Mouse (Mus musculus): ENCODE data around the gene Ptprn. TPM values are rescaled to one million over a fixed set of nuclear protein-coding genes. Genes with fewer than 3 reads are reported as not detected.

The Ptprn gene
- polyA plus RNA-seq, 1 experiment from 2014 or later: 11.7 TPM

GRCm38 (mm10) chr1:75278228-75278627 lies 13.9 kb upstream of the Ptprn start, which contains the start of gene Resp18:
Resp18 (minus strand) TSS chr1:75278415.
- Histone ChIP-seq H3K9ac (peak within 1 kb of the TSS; percentile 53), H3K4me2 (replicated peaks) (peak within 1 kb of the TSS; percentile 50), H3K27ac (no peak within 1 kb of the TSS), H3K4me1 (0 out of 2 replicates have a peak, but pooled peaks cover 3% of the 10 kb centered on the region), H3K9me3 (replicated peaks) (no peaks in the 10 kb centered on the region), H3K36me3 (no peaks in the 10 kb centered on the region), H3K4me3 (peak within 1 kb of the TSS; percentile 37), H3K27me3 (peaks cover 43% of the 10 kb centered on the region)
- WGBS: 4% methylated on average over 13 of the region's 13 CpGs
- 0 out of 2 replicates have a peak, but pooled peaks have one; percentile 19 for ATAC-seq (ENCODE audit: low FRiP score)

GRCm38 (mm10) chr1:75277195-75278188 lies 13.2 kb upstream of the Ptprn start:
- Histone ChIP-seq H3K9me3 (replicated peaks) (no peaks in the 10 kb centered on the region), H3K4me2 (replicated peaks) (peak overlapping the region; percentile 50), H3K36me3 (no peaks in the 10 kb centered on the region), H3K4me3 (peak overlapping the region; percentile 37), H3K4me1 (0 out of 2 replicates have a peak, but pooled peaks cover 3% of the 10 kb centered on the region), H3K27ac (no peak overlapping the region), H3K27me3 (peaks cover 46% of the 10 kb centered on the region), H3K9ac (peak overlapping the region; percentile 53)
- WGBS: 4% methylated on average over 23 of the region's 23 CpGs
- ATAC-seq (ENCODE audit: low FRiP score): peak; percentile 52; the same call in 1 of the 2 replicates

- peaks cover 69% of the 10 kb centered on the region for H3K27me3 ChIP-seq
- H3K36me3 ChIP-seq: no peaks in the 10 kb centered on the region
- no peak overlapping the region for H3K27ac ChIP-seq
- H3K9ac ChIP-seq: peak overlapping the region; percentile 60
- 2% methylated on average over 40 of the region's 40 CpGs for WGBS
- peaks cover 13% of the 10 kb centered on the region for H3K4me1 ChIP-seq
- ATAC-seq (ENCODE audit: low FRiP score): peak; percentile 74
- H3K4me3 ChIP-seq: peak overlapping the region; percentile 48
- no peaks in the 10 kb centered on the region for H3K9me3 ChIP-seq (replicated peaks)
- H3K4me2 ChIP-seq (replicated peaks): peak overlapping the region; percentile 65
Observed at GRCm38 (mm10) chr1:75262969-75263951, 1.0 kb downstream of the Ptprn start.

- no peak overlapping the region for H3K4me2 ChIP-seq (replicated peaks)
- ATAC-seq (ENCODE audit: low FRiP score): no peak
- H3K4me1 ChIP-seq: peaks cover 13% of the 10 kb centered on the region
- no peak overlapping the region for H3K4me3 ChIP-seq
- H3K27me3 ChIP-seq: peaks cover 70% of the 10 kb centered on the region
- H3K9ac ChIP-seq: no peak overlapping the region
- no peak overlapping the region for H3K27ac ChIP-seq
- H3K36me3 ChIP-seq: no peaks in the 10 kb centered on the region
- H3K9me3 ChIP-seq (replicated peaks): no peaks in the 10 kb centered on the region
Observed at GRCm38 (mm10) chr1:75261278-75261677, 3.0 kb downstream of the Ptprn start.

DNA sequence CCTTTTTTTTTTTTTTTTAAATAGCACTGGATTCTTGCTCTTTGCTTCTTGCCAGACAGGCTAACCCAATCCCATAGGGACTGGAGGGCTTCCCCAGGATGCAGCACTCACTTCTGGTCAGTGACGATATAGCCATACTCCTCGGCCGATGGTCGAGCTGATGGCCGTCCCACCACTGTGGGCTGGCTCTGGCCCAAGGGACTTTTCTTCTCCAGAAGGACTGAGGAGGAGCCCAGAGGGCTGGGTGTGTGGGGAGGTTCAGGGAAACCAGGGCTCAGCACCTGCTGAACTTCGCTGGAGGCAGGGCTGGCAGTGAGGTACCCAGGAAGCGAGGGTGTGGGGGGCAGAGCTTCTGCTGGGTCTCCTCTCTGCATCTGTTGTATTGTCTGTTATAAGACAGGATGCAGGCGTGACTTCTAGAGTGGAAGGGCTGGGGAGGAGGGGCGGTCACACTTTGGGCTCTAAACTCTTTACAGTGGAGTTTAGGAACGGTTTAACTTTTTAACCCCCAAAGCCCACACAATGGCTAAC lies 8.7 kb downstream of the Ptprn start:
- Histone ChIP-seq H3K4me3 (no peak overlapping the region), H3K27ac (no peak overlapping the region), H3K4me1 (peaks cover 12% of the 10 kb centered on the region; the same call in 1 of the 2 replicates), H3K9me3 (replicated peaks) (no peaks in the 10 kb centered on the region), H3K9ac (no peak overlapping the region), H3K27me3 (peaks cover 36% of the 10 kb centered on the region), H3K36me3 (no peaks in the 10 kb centered on the region), H3K4me2 (replicated peaks) (no peak overlapping the region)
- WGBS: 72% methylated on average over 10 of the region's 10 CpGs
- ATAC-seq (ENCODE audit: low FRiP score): no peak

DNA sequence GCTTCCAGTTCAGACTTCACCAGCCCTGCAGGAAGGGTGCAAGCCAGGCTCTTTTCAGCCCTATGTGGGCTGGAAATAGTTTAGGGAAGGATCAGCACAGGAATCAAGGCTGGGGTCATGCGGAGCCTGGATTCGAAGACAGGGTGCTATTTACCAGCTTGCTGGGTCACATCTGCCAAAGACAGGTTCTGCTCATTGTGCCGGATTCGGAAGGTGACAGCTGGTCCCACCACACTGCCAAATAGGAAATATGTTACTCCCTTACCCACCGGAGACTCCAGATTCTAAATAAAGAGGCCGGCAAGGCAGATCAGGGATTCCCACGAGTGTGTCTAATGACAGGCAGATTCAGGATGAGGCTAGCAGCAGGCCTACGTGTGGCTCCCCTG lies 9.7 kb downstream of the Ptprn start:
- peaks cover 12% of the 10 kb centered on the region; the same call in 1 of the 2 replicates for H3K4me1 ChIP-seq
- 0 out of 2 replicates have a peak overlapping the region, but pooled peaks have one; percentile 23 for H3K9ac ChIP-seq
- H3K9me3 ChIP-seq (replicated peaks): no peaks in the 10 kb centered on the region
- ATAC-seq (ENCODE audit: low FRiP score): no peak
- no peaks in the 10 kb centered on the region for H3K36me3 ChIP-seq
- H3K4me2 ChIP-seq (replicated peaks): no peak overlapping the region
- 65% methylated on average over 8 of the region's 8 CpGs for WGBS
- H3K4me3 ChIP-seq: no peak overlapping the region
- H3K27ac ChIP-seq: no peak overlapping the region
- H3K27me3 ChIP-seq: peaks cover 32% of the 10 kb centered on the region

DNA sequence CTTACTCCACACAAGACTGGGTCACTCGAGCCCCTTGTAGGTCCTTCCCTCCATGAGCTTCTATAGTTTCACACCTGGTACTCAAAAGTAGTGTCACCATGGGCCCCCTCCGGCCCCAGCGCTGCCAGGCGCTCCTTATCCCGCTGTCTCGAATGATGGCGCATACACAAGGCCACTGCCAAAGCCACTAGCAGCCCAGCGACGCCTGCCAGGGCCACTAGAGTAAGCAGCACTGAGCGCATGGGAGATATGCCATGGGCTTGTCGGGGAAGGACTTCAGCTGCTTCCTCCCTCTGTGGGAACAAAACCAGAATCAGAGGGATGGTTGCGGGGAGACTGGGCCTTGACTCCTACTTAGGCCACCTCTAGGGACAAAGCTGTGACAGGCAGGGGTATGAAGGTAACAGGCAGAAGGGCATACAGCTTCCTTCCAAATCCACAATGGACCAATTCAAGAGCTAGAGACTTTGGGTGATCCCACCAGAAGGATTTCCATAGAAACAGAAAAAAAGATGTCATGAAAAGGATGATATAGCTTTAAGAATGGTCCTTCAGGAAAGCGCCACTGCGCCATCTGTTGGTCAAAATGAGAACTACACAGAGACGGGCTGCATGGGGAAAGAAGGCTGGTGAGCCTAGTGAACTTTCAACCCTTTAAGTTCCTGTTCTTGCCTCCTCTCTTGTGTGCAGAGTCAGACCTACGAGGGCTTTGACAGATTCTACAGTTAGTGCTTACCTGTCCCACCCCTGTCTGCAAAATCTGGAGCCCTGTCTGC lies 10.3 kb downstream of the Ptprn start:
- H3K4me3 ChIP-seq: no peak overlapping the region
- H3K27ac ChIP-seq: no peak overlapping the region
- no peak overlapping the region for H3K4me2 ChIP-seq (replicated peaks)
- no peak for ATAC-seq (ENCODE audit: low FRiP score)
- H3K36me3 ChIP-seq: no peaks in the 10 kb centered on the region
- no peak overlapping the region for H3K9ac ChIP-seq
- peaks cover 12% of the 10 kb centered on the region; the same call in 1 of the 2 replicates for H3K4me1 ChIP-seq
- 65% methylated on average over 16 of the region's 16 CpGs for WGBS
- no peaks in the 10 kb centered on the region for H3K9me3 ChIP-seq (replicated peaks)
- H3K27me3 ChIP-seq: peaks cover 28% of the 10 kb centered on the region

DNA sequence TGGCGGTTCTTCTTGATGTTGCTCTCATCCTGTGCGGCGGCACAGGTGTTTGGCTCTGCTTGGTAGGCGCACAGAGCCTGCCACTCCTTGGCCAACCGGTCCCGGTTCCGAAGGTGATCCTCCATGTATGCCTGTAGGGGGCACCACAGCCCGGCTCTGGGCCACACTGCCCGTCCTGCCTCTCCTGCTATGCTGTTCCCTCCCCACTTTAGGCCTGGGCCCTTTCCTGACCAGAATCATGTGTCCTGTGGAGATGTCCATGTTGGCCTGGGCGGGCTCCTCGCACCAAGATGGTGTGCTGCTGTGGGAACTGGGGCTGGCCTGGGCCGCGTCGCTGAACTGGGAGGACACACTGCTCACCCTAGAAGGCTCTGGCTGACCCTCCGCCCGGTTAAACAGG lies 11.3 kb downstream of the Ptprn start:
- 0 out of 2 replicates have a peak, but pooled peaks have one; percentile 10 for ATAC-seq (ENCODE audit: low FRiP score)
- Histone ChIP-seq H3K9me3 (replicated peaks) (no peaks in the 10 kb centered on the region), H3K9ac (no peak overlapping the region), H3K27me3 (peaks cover 23% of the 10 kb centered on the region), H3K27ac (no peak overlapping the region), H3K36me3 (no peaks in the 10 kb centered on the region), H3K4me3 (no peak overlapping the region), H3K4me2 (replicated peaks) (no peak overlapping the region), H3K4me1 (peaks cover 15% of the 10 kb centered on the region)
- WGBS: 70% methylated on average over 16 of the region's 16 CpGs

DNA sequence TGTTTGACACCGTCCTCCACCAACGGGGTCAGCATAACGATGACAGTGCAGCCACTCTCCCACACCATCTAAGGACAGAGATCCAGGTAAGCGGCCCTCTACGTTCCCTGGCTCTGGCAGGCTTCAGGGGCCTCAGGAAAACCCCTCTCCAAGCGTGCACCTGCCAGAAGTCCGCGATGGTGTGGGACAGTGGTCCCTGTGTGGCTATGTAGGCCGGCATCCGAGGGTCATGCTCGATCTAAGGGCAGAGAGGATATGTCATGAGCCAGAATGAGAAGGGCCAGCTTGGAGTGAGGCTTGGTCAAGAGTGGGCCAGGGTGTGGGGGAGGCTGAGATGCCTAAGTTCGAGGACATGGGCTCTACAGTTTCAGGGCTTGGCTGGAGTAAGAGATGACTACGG lies 12.0 kb downstream of the Ptprn start:
- peaks cover 20% of the 10 kb centered on the region for H3K27me3 ChIP-seq
- ATAC-seq (ENCODE audit: low FRiP score): no peak
- H3K4me3 ChIP-seq: no peak overlapping the region
- H3K9me3 ChIP-seq (replicated peaks): no peaks in the 10 kb centered on the region
- H3K36me3 ChIP-seq: no peaks in the 10 kb centered on the region
- H3K27ac ChIP-seq: no peak overlapping the region
- H3K4me1 ChIP-seq: peaks cover 22% of the 10 kb centered on the region
- no peak overlapping the region for H3K4me2 ChIP-seq (replicated peaks)
- WGBS: 70% methylated on average over 13 of the region's 13 CpGs
- no peak overlapping the region for H3K9ac ChIP-seq

DNA sequence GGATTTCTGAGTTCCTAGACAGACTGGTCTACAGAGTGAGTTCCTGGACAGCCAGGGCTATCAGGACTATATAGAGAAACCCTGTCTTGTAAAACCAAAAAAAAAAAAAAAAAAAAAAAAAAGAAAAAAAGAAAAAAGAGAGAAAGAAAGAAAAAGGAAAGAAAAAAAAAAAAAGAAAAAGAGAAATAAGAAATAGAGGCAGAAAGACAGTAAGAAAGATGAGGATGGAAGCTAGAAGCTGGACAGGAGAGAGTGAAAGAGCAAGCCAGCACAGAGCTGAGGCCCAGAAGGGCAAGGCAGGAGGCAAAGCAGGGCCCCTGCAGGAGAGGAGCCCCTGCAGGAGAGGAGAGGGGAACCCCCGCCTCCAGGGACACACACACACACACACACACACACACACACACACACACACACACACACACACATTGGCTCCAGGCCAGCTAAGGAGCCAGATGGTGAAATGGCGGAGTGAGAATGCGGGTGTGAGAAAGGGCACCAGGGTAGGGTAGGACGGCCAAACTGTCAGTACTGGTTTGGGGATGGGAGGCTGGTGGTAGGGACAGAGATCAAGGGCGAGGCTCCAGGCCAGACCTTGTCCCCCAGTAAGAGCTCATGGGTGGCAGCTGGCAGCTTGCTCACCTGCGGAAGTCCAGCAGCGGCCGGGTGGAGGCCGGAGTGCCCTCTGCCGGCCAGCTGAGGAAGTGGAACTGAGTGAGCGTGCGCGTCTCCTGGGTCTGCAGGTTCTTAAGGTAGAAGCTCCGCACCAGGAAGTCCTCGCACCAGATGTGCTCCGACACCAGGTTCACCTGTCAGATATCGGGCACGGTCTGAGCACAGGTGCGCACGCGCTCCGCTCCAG lies 13.0 kb downstream of the Ptprn start:
- no peaks in the 10 kb centered on the region for H3K36me3 ChIP-seq
- no peak overlapping the region for H3K27ac ChIP-seq
- peak overlapping the region; percentile 8; the same call in 1 of the 2 replicates for H3K4me3 ChIP-seq
- H3K27me3 ChIP-seq: peaks cover 20% of the 10 kb centered on the region
- no peaks in the 10 kb centered on the region for H3K9me3 ChIP-seq (replicated peaks)
- peak overlapping the region; percentile 45 for H3K4me2 ChIP-seq (replicated peaks)
- 5% methylated on average over 22 of the region's 22 CpGs for WGBS
- peak; percentile 48; the same call in 1 of the 2 replicates for ATAC-seq (ENCODE audit: low FRiP score)
- H3K4me1 ChIP-seq: peaks cover 23% of the 10 kb centered on the region
- H3K9ac ChIP-seq: 0 out of 2 replicates have a peak overlapping the region, but pooled peaks have one; percentile 15

Measured in hindbrain, embryonic 12.5 days (tissue).